Mouse (Mus musculus) kidney, embryonic 14.5 days (tissue): Measurements from ENCODE around the gene Acer3. TPM values are rescaled to one million over a fixed set of nuclear protein-coding genes. Genes with fewer than 3 reads are reported as not detected.
"Not testable (repeated sequence)": the region's sequence is repeated elsewhere in the genome, so short reads cannot be mapped to it uniquely, and the experiment has no call there.

Source experiments
- ATAC-seq: fragments of 200-750 bp; cut with Nextera tagmentation; 2 replicates; pipeline ENCODE4 v1.8.0; 2017; ENCODE audit warnings: moderate number of reproducible peaks, mild to moderate bottlenecking, moderate TSS enrichment, moderate library complexity; ENCODE audit not compliant: low FRiP score, low TSS enrichment
- H3K27ac ChIP-seq: fragments of 300-500 bp; sonication (generic); 2 replicates; pipeline ENCODE4 v1.5.1; 2014; ENCODE audit warnings: low read depth, mild to moderate bottlenecking, low read length, moderate library complexity, mixed read lengths
- H3K27me3 ChIP-seq: fragments of 300-500 bp; sonication (generic); 2 replicates; pipeline ENCODE4 v1.6.1; 2014; ENCODE audit warnings: mild to moderate bottlenecking, low read length; ENCODE audit not compliant: control insufficient read depth, insufficient read depth
- H3K36me3 ChIP-seq: fragments of 300-500 bp; sonication (generic); 2 replicates; pipeline ENCODE4 v1.6.1; 2014; ENCODE audit warnings: low read length, mixed read lengths; ENCODE audit not compliant: control insufficient read depth, insufficient read depth
- H3K4me1 ChIP-seq: fragments of 300-500 bp; sonication (generic); 2 replicates; pipeline ENCODE4 v1.6.1; 2014; ENCODE audit warnings: low read length, mixed read lengths; ENCODE audit not compliant: control insufficient read depth, insufficient read depth
- H3K4me2 ChIP-seq: fragments of 300-500 bp; sonication (generic); replicated peaks from 2 replicates; pipeline ENCODE4 v1.6.1; 2014; ENCODE audit warnings: low read depth, mild to moderate bottlenecking, low read length
- H3K4me3 ChIP-seq: fragments of 300-500 bp; sonication (generic); 2 replicates; pipeline ENCODE4 v1.5.1; 2014; ENCODE audit warnings: mild to moderate bottlenecking, low read length
- H3K9ac ChIP-seq: fragments of 300-500 bp; sonication (generic); 2 replicates; pipeline ENCODE4 v1.6.1; 2014; ENCODE audit warnings: low read depth, mild to moderate bottlenecking, low read length, moderate library complexity
- H3K9me3 ChIP-seq: fragments of 300-500 bp; sonication (generic); 2 replicates; pipeline ENCODE4 v1.6.1; 2016; ENCODE audit warnings: low read length; ENCODE audit not compliant: control insufficient read depth
- WGBS: fragments of 180-500 bp; shearing (Covaris S2); extraction: QIAGEN DNeasy Blood & Tissue Kit; methylation state at CpG from one replicate; pipeline ENCODE4 v1.1.7; 2014; 5-methylcytosine and 5-hydroxymethylcytosine counted together
- polyA plus RNA-seq: library from polyadenylated mRNA; unstranded; fragments of >200 nt; fragmentation: Nextera tagmentation; extraction: Ambion mirVana; gene quantifications from 2 replicates; pipeline ENCODE4 v1.2.1, GENCODE M21; 2014

Acer3 gene
- polyA plus RNA-seq, 1 experiment from 2014 or later = 25.6 TPM

GRCm38 (mm10) chr7:98188238-98188637, 132.8 kb downstream of the Acer3 start:
- ATAC-seq = no peak
- 93% methylated on average over 2 of the region's 2 CpGs for WGBS

GRCm38 (mm10) chr7:98187332-98187731, 133.7 kb downstream of the Acer3 start:
- H3K27me3 ChIP-seq, H3K27ac ChIP-seq, H3K9me3 ChIP-seq, H3K4me2 ChIP-seq, H3K36me3 ChIP-seq, H3K9ac ChIP-seq, H3K4me1 ChIP-seq, ATAC-seq, H3K4me3 ChIP-seq: not testable (repeated sequence)
- 83% methylated on average over 3 of the region's 3 CpGs for WGBS

More at GRCm38 (mm10) chr7:98188238-98188637, 132.8 kb downstream of the Acer3 start:
- H3K9me3 ChIP-seq = no peaks in the 10 kb centered on the region
- no peak overlapping the region for H3K27ac ChIP-seq
- peaks cover 14% of the 10 kb centered on the region for H3K27me3 ChIP-seq
- H3K4me3 ChIP-seq = no peak overlapping the region
- H3K4me2 ChIP-seq = no peak overlapping the region
- H3K4me1 ChIP-seq = 0 out of 2 replicates have a peak, but pooled peaks cover 3% of the 10 kb centered on the region
- no peaks in the 10 kb centered on the region for H3K36me3 ChIP-seq
- H3K9ac ChIP-seq = no peak overlapping the region

GRCm38 (mm10) chr7:98186637-98187036, 134.4 kb downstream of the Acer3 start:
- Histone ChIP-seq H3K36me3 (no peaks in the 10 kb centered on the region), H3K9ac (no peak overlapping the region), H3K4me2 (no peak overlapping the region), H3K9me3 (no peaks in the 10 kb centered on the region), H3K4me1 (0 out of 2 replicates have a peak, but pooled peaks cover 3% of the 10 kb centered on the region), H3K27ac (no peak overlapping the region), H3K4me3 (no peak overlapping the region), H3K27me3 (no peaks in the 10 kb centered on the region)
- 75% methylated on average over 8 of the region's 8 CpGs for WGBS
- no peak for ATAC-seq

GRCm38 (mm10) chr7:98185326-98185725, 135.7 kb downstream of the Acer3 start:
- no peaks in the 10 kb centered on the region for H3K27me3 ChIP-seq
- no peak overlapping the region for H3K4me3 ChIP-seq
- no peak for ATAC-seq
- H3K36me3 ChIP-seq = no peaks in the 10 kb centered on the region
- no peaks in the 10 kb centered on the region for H3K9me3 ChIP-seq
- H3K4me2 ChIP-seq = no peak overlapping the region
- no peak overlapping the region for H3K27ac ChIP-seq
- WGBS = 73% methylated on average over 6 of the region's 6 CpGs
- no peak overlapping the region for H3K9ac ChIP-seq
- H3K4me1 ChIP-seq = 0 out of 2 replicates have a peak, but pooled peaks cover 3% of the 10 kb centered on the region

GRCm38 (mm10) chr7:98178560-98179231, 142.3 kb downstream of the Acer3 start:
- H3K9ac ChIP-seq = peak overlapping the region; percentile 63; the same call in 1 of the 2 replicates
- H3K27ac ChIP-seq = peak overlapping the region; percentile 80
- H3K36me3 ChIP-seq = no peaks in the 10 kb centered on the region
- H3K4me3 ChIP-seq = peak overlapping the region; percentile 82
- H3K4me1 ChIP-seq = peaks cover 3% of the 10 kb centered on the region; the same call in 1 of the 2 replicates
- H3K4me2 ChIP-seq = peak overlapping the region; percentile 79
- ATAC-seq = peak; percentile 40
- H3K9me3 ChIP-seq = no peaks in the 10 kb centered on the region
- 68% methylated on average over 5 of the region's 5 CpGs for WGBS
- 0 out of 2 replicates have a peak, but pooled peaks cover 3% of the 10 kb centered on the region for H3K27me3 ChIP-seq

GRCm38 (mm10) chr7:98177929-98178559, 143.0 kb downstream of the Acer3 start, which contains the start of gene Capn5:
TSS of gene Capn5 (minus strand) at chr7:98178274.
- H3K27ac ChIP-seq = peak within 1 kb of the TSS; percentile 80
- H3K4me2 ChIP-seq = peak within 1 kb of the TSS; percentile 79
- no peaks in the 10 kb centered on the region for H3K9me3 ChIP-seq
- peaks cover 3% of the 10 kb centered on the region; the same call in 1 of the 2 replicates for H3K4me1 ChIP-seq
- H3K27me3 ChIP-seq = 0 out of 2 replicates have a peak, but pooled peaks cover 3% of the 10 kb centered on the region
- ATAC-seq = peak; percentile 81
- peak within 1 kb of the TSS; percentile 63 for H3K9ac ChIP-seq
- WGBS = 2% methylated on average over 38 of the region's 44 CpGs
- peak within 1 kb of the TSS; percentile 82 for H3K4me3 ChIP-seq
- no peaks in the 10 kb centered on the region for H3K36me3 ChIP-seq

- H3K4me2 ChIP-seq = peak overlapping the region; percentile 79
- H3K4me3 ChIP-seq = peak overlapping the region; percentile 82
- H3K27me3 ChIP-seq = 0 out of 2 replicates have a peak, but pooled peaks cover 3% of the 10 kb centered on the region
- H3K9me3 ChIP-seq = no peaks in the 10 kb centered on the region
- no peaks in the 10 kb centered on the region for H3K36me3 ChIP-seq
- no peak; the same call in 1 of the 2 replicates for ATAC-seq
- H3K27ac ChIP-seq = peak overlapping the region; percentile 80; the same call in 1 of the 2 replicates
- H3K9ac ChIP-seq = peak overlapping the region; percentile 63
- WGBS = 6% methylated on average over 9 of the region's 9 CpGs
- peaks cover 3% of the 10 kb centered on the region; the same call in 1 of the 2 replicates for H3K4me1 ChIP-seq
Measured at GRCm38 (mm10) chr7:98177566-98177928, 143.5 kb downstream of the Acer3 start.

GRCm38 (mm10) chr7:98177071-98177485, 143.9 kb downstream of the Acer3 start:
- no peaks in the 10 kb centered on the region for H3K9me3 ChIP-seq
- 41% methylated on average over 2 of the region's 2 CpGs for whole genome bisulfite sequencing
- H3K4me1 ChIP-seq = peaks cover 3% of the 10 kb centered on the region; the same call in 1 of the 2 replicates
- no peak for ATAC-seq
- H3K36me3 ChIP-seq = no peaks in the 10 kb centered on the region
- 0 out of 2 replicates have a peak, but pooled peaks cover 3% of the 10 kb centered on the region for H3K27me3 ChIP-seq
- peak overlapping the region; percentile 79 for H3K4me2 ChIP-seq
- no peak overlapping the region for H3K27ac ChIP-seq
- peak overlapping the region; percentile 82 for H3K4me3 ChIP-seq
- H3K9ac ChIP-seq = 0 out of 2 replicates have a peak overlapping the region, but pooled peaks have one; percentile 63
